Mouse (Mus musculus) midbrain, embryonic 12.5 days (tissue): ENCODE measurements around the gene Zdhhc21. TPM values are rescaled to one million over a fixed set of nuclear protein-coding genes. Genes with fewer than 3 reads are reported as not detected.

Experiments
- ATAC-seq: fragments of 200-750 bp; cut with Nextera tagmentation; 2 replicates; pipeline ENCODE4 v1.8.0; 2017; ENCODE audit warnings: low read depth, moderate TSS enrichment, moderate library complexity; ENCODE audit not compliant: low FRiP score
- H3K27ac ChIP-seq: fragments of 300-500 bp; sonication (generic); replicated peaks from 2 replicates; pipeline ENCODE4 v1.5.1; 2016; ENCODE audit warnings: mild to moderate bottlenecking
- H3K27me3 ChIP-seq: fragments of 300-500 bp; sonication (generic); 2 replicates; pipeline ENCODE4 v1.6.1; 2016; ENCODE audit warnings: mild to moderate bottlenecking
- H3K36me3 ChIP-seq: fragments of 300-500 bp; sonication (generic); 2 replicates; pipeline ENCODE4 v1.6.1; 2016
- H3K4me1 ChIP-seq: fragments of 300-500 bp; sonication (generic); 2 replicates; pipeline ENCODE4 v1.6.1; 2016
- H3K4me2 ChIP-seq: fragments of 300-500 bp; sonication (generic); replicated peaks from 2 replicates; pipeline ENCODE4 v1.6.1; 2016; ENCODE audit warnings: mild to moderate bottlenecking, moderate library complexity
- H3K4me3 ChIP-seq: fragments of 300-500 bp; sonication (generic); 2 replicates; pipeline ENCODE4 v1.5.1; 2016; ENCODE audit warnings: mild to moderate bottlenecking
- H3K9ac ChIP-seq: fragments of 300-500 bp; sonication (generic); replicated peaks from 2 replicates; pipeline ENCODE4 v1.6.1; 2016; ENCODE audit warnings: mild to moderate bottlenecking, moderate library complexity
- H3K9me3 ChIP-seq: fragments of 300-500 bp; sonication (generic); 2 replicates; pipeline ENCODE4 v1.6.1; 2016; ENCODE audit warnings: mild to moderate bottlenecking
- WGBS: fragments of 180-500 bp; shearing (Covaris S2); methylation state at CpG from one replicate; pipeline ENCODE4 v1.1.7; 2016; 5-methylcytosine and 5-hydroxymethylcytosine counted together
- polyA plus RNA-seq: library from polyadenylated mRNA; unstranded; fragments of >200 nt; fragmentation: Nextera tagmentation; extraction: Ambion mirVana; gene quantifications from 2 replicates; pipeline ENCODE4 v1.2.1, GENCODE M21; 2016

Zdhhc21 gene
- 20.5 and 21.1 TPM in 2 replicates for polyA plus RNA-seq

GRCm38 (mm10) chr4:82859131-82860125 lies at the start of gene Zdhhc21:
Zdhhc21 (minus strand) TSS chr4:82859958.
- peak within 1 kb of the TSS; percentile 76 for H3K4me2 ChIP-seq
- WGBS, result under 1% methylated on average over 60 of the region's 82 CpGs
- H3K9me3 ChIP-seq, result no peaks in the 10 kb centered on the region
- peaks cover 13% of the 10 kb centered on the region for H3K4me1 ChIP-seq
- H3K36me3 ChIP-seq, result no peaks in the 10 kb centered on the region
- peak; percentile 92 for ATAC-seq
- H3K4me3 ChIP-seq, result peak within 1 kb of the TSS; percentile 88
- H3K27ac ChIP-seq, result peak within 1 kb of the TSS; percentile 84
- H3K9ac ChIP-seq, result peak within 1 kb of the TSS; percentile 88
- no peaks in the 10 kb centered on the region for H3K27me3 ChIP-seq

GRCm38 (mm10) chr4:82895227-82895626 lies 35.5 kb upstream of the Zdhhc21 start:
- Histone ChIP-seq H3K9ac (no peak overlapping the region), H3K4me3 (no peak overlapping the region), H3K27ac (no peak overlapping the region), H3K4me2 (no peak overlapping the region), H3K27me3 (no peaks in the 10 kb centered on the region), H3K4me1 (no peaks in the 10 kb centered on the region), H3K36me3 (no peaks in the 10 kb centered on the region), H3K9me3 (no peaks in the 10 kb centered on the region)
- 94% methylated on average over 10 of the region's 10 CpGs for WGBS
- no peak for ATAC-seq

GRCm38 (mm10) chr4:82892247-82892646 lies 32.5 kb upstream of the Zdhhc21 start:
- no peak overlapping the region for H3K4me2 ChIP-seq
- H3K4me3 ChIP-seq, result no peak overlapping the region
- H3K27ac ChIP-seq, result no peak overlapping the region
- no peak overlapping the region for H3K9ac ChIP-seq
- H3K36me3 ChIP-seq, result no peaks in the 10 kb centered on the region
- H3K27me3 ChIP-seq, result no peaks in the 10 kb centered on the region
- H3K9me3 ChIP-seq, result no peaks in the 10 kb centered on the region
- no peak for ATAC-seq
- H3K4me1 ChIP-seq, result no peaks in the 10 kb centered on the region
- WGBS, result 85% methylated on average over 5 of the region's 5 CpGs

GRCm38 (mm10) chr4:82891566-82891965 lies 31.8 kb upstream of the Zdhhc21 start:
- whole genome bisulfite sequencing, result 81% methylated on average over 2 of the region's 2 CpGs
- ATAC-seq, result no peak
- no peak overlapping the region for H3K27ac ChIP-seq
- no peaks in the 10 kb centered on the region for H3K4me1 ChIP-seq
- no peaks in the 10 kb centered on the region for H3K36me3 ChIP-seq
- no peaks in the 10 kb centered on the region for H3K9me3 ChIP-seq
- H3K9ac ChIP-seq, result no peak overlapping the region
- H3K27me3 ChIP-seq, result no peaks in the 10 kb centered on the region
- no peak overlapping the region for H3K4me3 ChIP-seq
- H3K4me2 ChIP-seq, result no peak overlapping the region

- H3K9ac ChIP-seq, result no peak overlapping the region
- no peaks in the 10 kb centered on the region for H3K4me1 ChIP-seq
- no peaks in the 10 kb centered on the region for H3K36me3 ChIP-seq
- no peak overlapping the region for H3K4me3 ChIP-seq
- WGBS, result 82% methylated on average over 7 of the region's 7 CpGs
- no peak overlapping the region for H3K4me2 ChIP-seq
- H3K27me3 ChIP-seq, result no peaks in the 10 kb centered on the region
- ATAC-seq, result no peak
- no peaks in the 10 kb centered on the region for H3K9me3 ChIP-seq
- H3K27ac ChIP-seq, result no peak overlapping the region
Measured at GRCm38 (mm10) chr4:82891049-82891448, 31.3 kb upstream of the Zdhhc21 start.

- Histone ChIP-seq H3K27me3 (no peaks in the 10 kb centered on the region), H3K36me3 (no peaks in the 10 kb centered on the region), H3K27ac (no peak overlapping the region), H3K9me3 (no peaks in the 10 kb centered on the region), H3K4me2 (no peak overlapping the region), H3K4me3 (no peak overlapping the region), H3K9ac (no peak overlapping the region), H3K4me1 (no peaks in the 10 kb centered on the region)
- WGBS, result 76% methylated on average over 4 of the region's 4 CpGs
- ATAC-seq, result no peak
Measured at GRCm38 (mm10) chr4:82890585-82890984, 30.8 kb upstream of the Zdhhc21 start.

- Histone ChIP-seq H3K4me2 (no peak overlapping the region), H3K9ac (no peak overlapping the region), H3K36me3 (no peaks in the 10 kb centered on the region), H3K27me3 (no peaks in the 10 kb centered on the region), H3K4me1 (peaks cover 5% of the 10 kb centered on the region; the same call in 1 of the 2 replicates), H3K9me3 (no peaks in the 10 kb centered on the region), H3K4me3 (no peak overlapping the region), H3K27ac (no peak overlapping the region)
- ATAC-seq, result no peak
- WGBS, result 66% methylated on average over 2 of the region's 2 CpGs
Measured at GRCm38 (mm10) chr4:82886148-82886547, 26.4 kb upstream of the Zdhhc21 start.

- H3K4me3 ChIP-seq, result no peak overlapping the region
- no peak overlapping the region for H3K27ac ChIP-seq
- H3K27me3 ChIP-seq, result no peaks in the 10 kb centered on the region
- H3K9ac ChIP-seq, result no peak overlapping the region
- no peak for ATAC-seq
- no peak overlapping the region for H3K4me2 ChIP-seq
- H3K9me3 ChIP-seq, result no peaks in the 10 kb centered on the region
- no peaks in the 10 kb centered on the region for H3K36me3 ChIP-seq
- peaks cover 5% of the 10 kb centered on the region; the same call in 1 of the 2 replicates for H3K4me1 ChIP-seq
- WGBS, result 71% methylated on average over 1 of the region's 1 CpGs
Measured at GRCm38 (mm10) chr4:82885535-82885913, 25.8 kb upstream of the Zdhhc21 start.

GRCm38 (mm10) chr4:82884636-82885534 lies 25.1 kb upstream of the Zdhhc21 start, which contains the start of gene Cer1:
Cer1 (minus strand) TSS chr4:82885148.
- Histone ChIP-seq H3K9ac (no peak within 1 kb of the TSS), H3K4me3 (no peak within 1 kb of the TSS), H3K4me1 (peaks cover 5% of the 10 kb centered on the region; the same call in 1 of the 2 replicates), H3K27ac (no peak within 1 kb of the TSS), H3K27me3 (no peaks in the 10 kb centered on the region), H3K9me3 (no peaks in the 10 kb centered on the region), H3K36me3 (no peaks in the 10 kb centered on the region), H3K4me2 (no peak within 1 kb of the TSS)
- 70% methylated on average over 18 of the region's 19 CpGs for WGBS
- no peak for ATAC-seq

GRCm38 (mm10) chr4:82882500-82882899 lies 22.7 kb upstream of the Zdhhc21 start:
- H3K9me3 ChIP-seq, result no peaks in the 10 kb centered on the region
- H3K36me3 ChIP-seq, result no peaks in the 10 kb centered on the region
- no peak overlapping the region for H3K9ac ChIP-seq
- 82% methylated on average over 9 of the region's 9 CpGs for WGBS
- peaks cover 5% of the 10 kb centered on the region; the same call in 1 of the 2 replicates for H3K4me1 ChIP-seq
- no peak for ATAC-seq
- no peaks in the 10 kb centered on the region for H3K27me3 ChIP-seq
- H3K27ac ChIP-seq, result no peak overlapping the region
- no peak overlapping the region for H3K4me2 ChIP-seq
- no peak overlapping the region for H3K4me3 ChIP-seq

GRCm38 (mm10) chr4:82881366-82881765 lies 21.6 kb upstream of the Zdhhc21 start:
- Histone ChIP-seq H3K36me3 (no peaks in the 10 kb centered on the region), H3K9me3 (no peaks in the 10 kb centered on the region), H3K9ac (no peak overlapping the region), H3K27ac (no peak overlapping the region), H3K4me1 (peaks cover 5% of the 10 kb centered on the region; the same call in 1 of the 2 replicates), H3K27me3 (no peaks in the 10 kb centered on the region), H3K4me2 (no peak overlapping the region), H3K4me3 (no peak overlapping the region)
- ATAC-seq, result no peak
- WGBS, result 90% methylated on average over 3 of the region's 3 CpGs
